Mouse (Mus musculus): ENCODE results near the gene Wasf2.

Gene Wasf2

DNA sequence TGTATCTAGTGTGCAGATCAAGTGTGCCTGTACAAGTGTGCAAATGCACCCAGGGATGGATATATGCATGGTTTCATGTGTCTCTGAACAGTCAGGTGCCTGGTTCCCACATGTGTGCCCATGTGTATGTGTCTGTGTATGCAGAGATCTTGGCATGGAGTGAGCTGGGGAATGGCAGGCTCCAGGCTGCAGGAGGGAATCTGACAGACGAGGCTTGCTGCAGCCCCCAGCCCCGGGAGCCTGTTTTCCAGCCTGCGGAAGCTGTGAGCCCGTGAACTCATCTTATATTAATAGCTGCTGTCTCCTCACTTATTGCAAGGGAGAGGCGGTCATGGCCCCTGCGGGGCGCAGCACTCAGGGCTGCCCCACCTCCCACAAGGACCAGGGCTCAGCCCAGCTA lies 74.1 kb downstream of the Wasf2 start:
- no peak for DNase-seq

DNA sequence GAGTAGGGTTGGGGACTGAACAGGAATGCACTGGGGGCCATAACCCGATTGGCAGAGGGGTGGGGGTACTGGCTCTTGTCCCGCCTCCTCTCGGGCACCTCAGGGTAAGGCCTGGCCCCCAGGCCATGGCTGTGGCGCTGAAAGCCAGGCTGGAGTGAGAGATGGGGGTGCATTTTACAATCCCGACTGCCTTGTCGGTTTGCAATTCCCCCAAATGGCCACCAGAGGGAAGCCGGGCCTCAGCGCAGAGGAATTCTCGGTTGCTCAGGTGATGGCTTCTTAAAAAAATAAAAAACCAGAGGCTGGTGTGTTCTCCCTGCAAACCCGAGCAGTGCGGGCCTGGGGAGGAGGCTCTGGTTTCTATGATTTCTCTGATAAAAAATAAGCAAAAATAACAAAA lies 79.1 kb downstream of the Wasf2 start:
- peak; percentile 46 to 55 for DNase-seq

GRCm38 (mm10) chr4:133210023-133210787 lies 79.9 kb downstream of the Wasf2 start:
- DNase-seq = no peak

DNA sequence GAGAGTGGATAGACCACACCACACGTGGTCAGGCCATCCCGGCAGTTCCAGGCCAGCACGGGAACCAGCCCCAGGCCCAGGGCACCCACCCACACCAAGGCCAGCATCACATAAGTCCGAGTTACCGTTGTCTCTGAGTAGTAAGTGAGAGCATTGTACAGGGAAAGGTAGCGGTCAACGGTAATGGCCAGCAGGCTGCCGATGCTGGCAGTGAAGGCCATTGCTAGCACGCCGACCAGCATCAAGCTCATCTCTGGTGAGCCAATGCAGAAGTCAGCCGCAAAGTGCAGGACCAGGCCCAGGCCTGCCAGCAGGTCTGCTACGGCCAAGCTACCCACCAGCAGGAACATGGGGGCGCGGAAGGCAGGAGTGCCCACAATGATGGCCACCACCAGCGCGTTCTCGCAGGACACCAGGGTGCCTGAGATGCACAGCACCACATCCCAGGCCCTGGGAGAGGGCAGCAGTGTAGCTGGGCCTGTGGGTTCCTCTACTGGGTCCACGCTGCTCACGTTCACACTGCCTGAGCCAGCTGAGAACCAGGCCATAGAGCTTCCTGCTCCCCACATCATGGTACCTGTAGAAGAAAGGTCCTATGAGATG lies 80.6 kb downstream of the Wasf2 start:
- DNase-seq = no peak

DNA sequence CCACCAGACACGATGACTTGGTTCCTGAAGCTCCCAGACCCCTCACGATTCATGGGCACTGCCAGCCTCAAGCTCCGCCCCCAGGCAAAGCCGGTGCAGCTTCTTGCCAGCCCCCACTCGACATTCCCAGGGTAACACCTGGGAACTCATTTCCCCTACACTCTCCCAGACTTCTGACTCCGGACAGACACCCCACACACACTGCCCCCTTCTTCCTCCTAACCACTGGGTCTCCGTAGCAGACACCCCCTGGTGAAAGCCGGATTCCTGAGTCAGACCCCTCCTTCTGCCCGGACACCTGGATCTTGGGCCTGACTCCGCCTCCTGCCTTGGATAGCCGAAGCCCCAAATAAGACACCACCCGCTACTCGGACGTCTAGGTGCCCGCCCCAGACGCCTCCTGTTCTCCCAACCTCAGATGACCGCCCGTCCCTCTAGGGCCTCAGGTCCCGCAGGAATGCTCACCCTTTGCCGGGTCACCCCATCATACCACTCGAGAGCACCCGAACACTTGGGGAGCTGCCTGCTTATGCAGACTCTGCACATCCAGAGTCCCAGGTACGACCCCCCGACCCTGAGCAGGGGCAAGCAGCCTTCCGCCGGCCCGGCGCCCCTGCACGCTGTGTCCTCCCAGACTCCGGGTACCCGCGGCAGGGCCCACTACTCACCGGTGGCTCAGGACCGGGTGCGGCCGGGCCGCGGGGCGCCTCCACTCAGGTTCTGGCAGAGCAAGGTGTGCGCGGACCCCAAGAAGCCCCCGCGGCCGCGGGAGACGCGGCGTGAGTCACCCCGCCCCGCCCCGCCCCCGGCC lies 81.7 kb downstream of the Wasf2 start, which contains the start of the genes Cd164l2 and Gpr3:
Gene Cd164l2, plus strand, starts transcription at position 381 of the 811 bp plus-strand sequence.
Gene Gpr3, minus strand, starts transcription at position 786 of the 811 bp plus-strand sequence.
- no peak for DNase-seq

- peak; percentile 82 to 86 for DNase-seq
Observed at GRCm38 (mm10) chr4:133212562-133213267, 82.4 kb downstream of the Wasf2 start.

GRCm38 (mm10) chr4:133213268-133213590 lies 82.9 kb downstream of the Wasf2 start:
- peak; percentile 54 to 77 for DNase-seq

DNA sequence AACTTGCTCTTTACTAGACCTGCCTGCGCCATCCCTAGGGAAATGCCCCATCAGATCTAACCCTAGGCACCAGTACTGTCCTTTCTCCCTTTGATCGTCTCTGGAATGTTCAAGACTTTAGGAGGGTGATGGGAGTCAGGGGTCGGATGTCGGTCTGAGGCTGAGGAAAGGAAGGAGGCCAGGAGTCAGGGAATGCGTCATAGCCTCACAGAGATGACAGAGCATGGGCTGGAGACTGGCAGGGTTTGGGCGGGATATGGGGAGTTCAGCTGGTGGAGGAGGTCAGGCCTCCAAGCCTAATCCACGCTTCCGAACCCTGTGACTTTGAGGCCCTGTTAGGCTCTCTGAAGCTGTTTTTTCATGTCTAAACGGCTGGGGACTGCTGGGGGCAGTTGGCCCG lies 83.4 kb downstream of the Wasf2 start:
- no peak for DNase-seq

- DNase-seq = peak; percentile 44 to 54
Observed at GRCm38 (mm10) chr4:133217641-133218040, 87.3 kb downstream of the Wasf2 start.

- DNase-seq = no peak
Observed at GRCm38 (mm10) chr4:133218745-133219144, 88.4 kb downstream of the Wasf2 start.

- peak; percentile 66 to 79 for DNase-seq
Observed at GRCm38 (mm10) chr4:133220656-133221055, 90.4 kb downstream of the Wasf2 start.

GRCm38 (mm10) chr4:133221701-133222100 lies 91.4 kb downstream of the Wasf2 start:
- DNase-seq = no peak

DNA sequence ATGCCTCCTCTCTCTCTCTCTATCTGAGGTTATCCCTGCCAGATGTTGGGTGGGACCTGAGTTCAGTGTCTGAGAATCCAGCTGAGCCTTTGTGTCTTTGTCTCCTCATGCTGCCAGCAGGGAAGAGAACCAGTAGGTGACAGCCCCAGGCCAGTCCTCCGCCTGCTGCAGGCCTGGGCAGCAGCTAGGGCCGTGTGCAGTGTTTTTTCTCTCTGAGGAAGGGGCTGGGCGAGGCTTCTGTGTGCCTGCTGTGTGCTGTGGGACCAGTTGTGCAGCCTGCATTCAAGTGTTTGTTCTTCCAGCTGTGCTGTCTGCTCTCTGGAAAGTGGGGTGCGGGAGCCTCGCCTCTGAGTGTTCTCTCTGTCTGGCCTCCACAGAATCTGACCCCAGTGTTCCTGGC lies 93.6 kb downstream of the Wasf2 start:
- no peak for DNase-seq

DNA sequence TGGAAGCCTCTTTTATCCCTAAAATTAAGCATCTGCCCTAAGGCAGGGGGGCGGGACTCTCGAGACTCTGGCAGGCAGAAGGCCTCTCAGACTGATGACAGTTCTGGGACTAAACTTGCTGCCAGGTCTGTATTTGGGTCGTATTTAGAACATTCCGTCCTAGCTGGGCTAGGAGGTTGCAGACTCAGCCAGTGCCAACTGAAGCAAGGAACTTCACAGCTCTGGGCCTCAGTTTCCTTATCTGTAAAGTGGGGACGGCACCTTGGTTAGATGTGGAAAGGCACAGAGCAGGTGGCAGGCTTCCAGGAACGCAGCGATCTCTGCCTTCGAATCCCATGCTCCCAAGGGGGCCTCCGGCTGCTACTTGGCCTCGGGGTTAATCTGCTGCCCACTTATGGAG lies 95.8 kb downstream of the Wasf2 start:
- peak in 1 of 2 experiments; percentile 52 for DNase-seq

DNA sequence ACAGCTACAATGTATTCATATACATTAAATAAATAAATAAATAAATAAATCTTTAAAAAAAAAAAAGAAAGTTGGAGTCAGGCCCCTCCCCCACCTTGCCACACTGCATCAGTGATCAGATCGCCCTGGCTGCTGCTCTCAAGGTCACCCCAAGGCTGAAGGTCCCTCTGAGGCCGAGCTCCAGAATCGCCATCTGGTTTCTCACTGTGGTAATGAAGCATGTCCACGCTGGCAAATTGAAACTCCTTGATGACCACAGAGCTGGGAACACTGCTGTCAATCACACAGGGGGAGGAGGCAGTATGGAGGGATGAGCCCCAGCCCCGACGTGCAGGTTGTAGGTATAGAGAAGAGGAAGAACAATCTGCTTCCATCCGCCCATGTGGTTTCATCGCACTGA lies 97.3 kb downstream of the Wasf2 start:
- DNase-seq = no peak

- no peak for DNase-seq
Observed at GRCm38 (mm10) chr4:133229582-133229981, 99.3 kb downstream of the Wasf2 start.

DNA sequence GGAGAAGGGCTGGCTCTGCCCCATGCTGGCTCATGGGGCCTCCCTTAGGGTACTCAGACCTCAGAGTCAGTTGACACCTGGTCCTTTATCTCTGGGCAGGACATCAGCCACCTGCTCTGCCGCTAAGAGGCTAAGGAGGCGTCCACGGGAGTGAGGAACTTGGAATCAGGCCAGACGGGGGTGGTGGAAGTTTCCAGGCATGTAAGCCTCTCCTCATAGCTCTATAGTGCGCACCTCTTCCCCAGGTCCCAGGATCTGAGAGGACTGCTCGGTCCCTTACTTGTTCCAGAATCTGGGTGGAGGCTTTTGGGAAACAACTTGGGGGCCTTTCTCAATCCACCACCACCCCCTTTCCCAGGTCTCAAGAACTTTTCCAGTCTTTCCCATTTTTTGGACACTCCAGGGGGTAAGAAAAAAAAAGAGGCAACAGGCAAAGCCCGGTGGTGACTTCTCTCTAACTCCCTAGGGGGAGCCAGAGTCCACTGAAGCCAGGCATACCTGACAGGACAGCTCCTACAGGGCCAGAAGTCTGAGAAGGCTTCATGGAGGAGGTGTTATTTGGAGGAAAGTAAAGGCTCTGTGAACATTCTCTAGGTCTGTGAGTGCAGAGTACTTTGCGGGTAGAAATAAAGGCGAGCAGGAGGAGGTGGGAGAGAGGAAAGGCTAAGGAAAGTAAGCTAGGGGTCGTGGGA lies 103.1 kb downstream of the Wasf2 start:
- DNase-seq = peak; percentile 62 to 76

- no peak for DNase-seq
Observed at GRCm38 (mm10) chr4:133234771-133235170, 104.5 kb downstream of the Wasf2 start.

GRCm38 (mm10) chr4:133235415-133235814 lies 105.1 kb downstream of the Wasf2 start:
- no peak for DNase-seq

DNA sequence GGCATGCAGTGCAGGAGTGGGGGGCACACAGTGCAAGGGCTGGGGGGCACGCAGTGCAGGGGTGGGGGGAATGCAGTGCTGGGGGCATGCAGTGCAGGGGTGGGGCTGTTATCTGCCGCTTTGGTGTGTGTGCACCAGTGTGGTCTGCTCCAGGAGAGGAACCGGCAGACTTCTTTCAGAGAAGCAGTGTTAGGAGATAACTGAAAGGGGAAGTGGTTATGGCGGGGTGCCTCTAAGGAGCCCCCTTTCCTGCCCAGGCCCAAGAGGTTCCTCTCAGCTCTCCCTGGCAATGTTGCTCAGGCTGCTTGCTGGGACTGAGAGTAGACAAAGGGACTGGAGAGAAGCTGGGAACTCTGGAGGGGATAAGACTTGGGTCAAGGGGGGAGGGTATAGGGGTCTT lies 107.6 kb downstream of the Wasf2 start:
- no peak for DNase-seq

- DNase-seq = peak; percentile 93 to 96
Observed at GRCm38 (mm10) chr4:133240490-133240921, 110.2 kb downstream of the Wasf2 start, which contains the start of gene Map3k6. Gene Map3k6, plus strand, starts transcription at chr4:133240818.

Data from lung, adult 18-20 months (tissue).